7 mouse cellular contexts compared by ENCODE assay signal in the genomic region with DNA sequence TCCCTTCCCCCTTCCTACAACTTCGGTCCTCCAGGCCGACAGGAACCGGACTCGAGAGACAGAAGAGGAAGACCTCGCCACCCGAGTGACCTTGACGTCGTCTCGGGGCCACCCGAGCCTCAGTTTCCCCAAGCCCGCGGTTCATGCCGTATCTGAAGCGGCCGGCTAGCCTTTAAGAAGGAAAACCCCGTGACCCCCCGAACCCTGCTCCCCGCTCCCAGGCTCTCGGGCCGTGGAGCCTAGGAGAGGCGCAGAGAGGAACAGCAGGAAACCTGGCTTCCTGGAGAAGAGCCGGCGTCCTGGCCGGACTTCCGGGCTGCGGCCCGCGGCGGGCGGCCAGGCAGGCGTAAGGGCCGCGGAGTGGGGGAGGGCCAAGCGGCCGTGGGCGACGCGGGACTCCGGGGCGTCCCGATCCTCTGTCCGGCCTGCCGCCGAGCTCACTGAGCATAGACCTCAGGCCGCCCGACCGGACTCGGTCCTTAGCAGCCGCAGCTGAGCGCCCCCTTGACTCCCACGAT. TPM values are rescaled to one million over a fixed set of nuclear protein-coding genes. Genes with fewer than 3 reads are reported as not detected.
DNase-seq lines count a peak whose midpoint lies in the region; ATAC-seq and TF ChIP-seq lines count a peak whose summit lies in the region.

No protein-coding gene starts in this region.

- H3K4me3 ChIP-seq in lung, adult 2 months (replicated peaks; ENCODE audit: extremely low read depth, low read depth, low read length), result peak overlapping the region; percentile 86
- peak overlapping the region; percentile 81 for H3K4me3 ChIP-seq in embryonic facial prominence, embryonic 13.5 days
- H3K4me3 ChIP-seq in hindbrain, postnatal 0 days (ENCODE audit: low read length), result peak overlapping the region; percentile 93
- peak overlapping the region; percentile 92 for H3K4me3 ChIP-seq in midbrain, embryonic 11.5 days (ENCODE audit: low read depth, low read length)

- TF ChIP-seq POLR2A in lung, adult 2 months (IDR thresholded peaks at IDR 0.05; ENCODE audit: borderline replicate concordance, extremely low read depth, low read depth, low read length), result no peak

- peak overlapping the region; percentile 95 for H3K27ac ChIP-seq in embryonic facial prominence, embryonic 13.5 days
- H3K27ac ChIP-seq in hindbrain, postnatal 0 days, result peak overlapping the region; percentile 94
- peak overlapping the region; percentile 88 for H3K27ac ChIP-seq in midbrain, embryonic 11.5 days (ENCODE audit: low read depth, low read length)

- peaks cover 34% of the 10 kb centered on the region for H3K4me1 ChIP-seq in lung, adult 2 months (ENCODE audit: control insufficient read depth, insufficient read depth, low read length)
- H3K4me1 ChIP-seq in embryonic facial prominence, embryonic 13.5 days, result peaks cover 48% of the 10 kb centered on the region
- H3K4me1 ChIP-seq in hindbrain, postnatal 0 days (ENCODE audit: insufficient read depth, low read length), result peaks cover 12% of the 10 kb centered on the region
- peaks cover 29% of the 10 kb centered on the region for H3K4me1 ChIP-seq in midbrain, embryonic 11.5 days (ENCODE audit: control insufficient read depth, insufficient read depth, low read length)

- peak overlapping the region; percentile 92 for H3K4me2 ChIP-seq in embryonic facial prominence, embryonic 13.5 days
- H3K4me2 ChIP-seq in hindbrain, postnatal 0 days (ENCODE audit: low read depth, low read length), result peak overlapping the region; percentile 71
- peak overlapping the region; percentile 89 for H3K4me2 ChIP-seq in midbrain, embryonic 11.5 days

- peaks cover 8% of the 10 kb centered on the region for H3K36me3 ChIP-seq in embryonic facial prominence, embryonic 13.5 days
- H3K36me3 ChIP-seq in hindbrain, postnatal 0 days (ENCODE audit: insufficient read depth, low read length), result no peaks in the 10 kb centered on the region
- H3K36me3 ChIP-seq in midbrain, embryonic 11.5 days (ENCODE audit: control insufficient read depth, insufficient read depth, low read length), result no peaks in the 10 kb centered on the region

- no peaks in the 10 kb centered on the region for H3K27me3 ChIP-seq in embryonic facial prominence, embryonic 13.5 days
- no peaks in the 10 kb centered on the region for H3K27me3 ChIP-seq in hindbrain, postnatal 0 days (ENCODE audit: insufficient read depth, low read length)
- no peaks in the 10 kb centered on the region for H3K27me3 ChIP-seq in midbrain, embryonic 11.5 days (ENCODE audit: control insufficient read depth, insufficient read depth, low read length)

- TF ChIP-seq CTCF in lung, adult 2 months (IDR thresholded peaks at IDR 0.05; ENCODE audit: insufficient read depth, low read length), result no peak
- TF ChIP-seq CTCF in hindbrain, postnatal 0 days (IDR thresholded peaks at IDR 0.05; ENCODE audit: low read depth), result no peak

- no peak for DNase-seq in lung, adult 2 months
- no peak for DNase-seq in lung, postnatal 4 days
- DNase-seq in hindbrain, postnatal 0 days (ENCODE audit: low spot score), result no peak
- no peak for DNase-seq in midbrain, embryonic 11.5 days (ENCODE audit: low spot score, missing footprints)
- DNase-seq in spleen, postnatal 36 days (ENCODE audit: low spot score in 2 of 2), result no peak
- DNase-seq in kidney, postnatal 25 days, result no peak

- under 1% methylated on average over 45 of the region's 51 CpGs for WGBS in lung, adult 2 months
- under 1% methylated on average over 50 of the region's 51 CpGs for WGBS in embryonic facial prominence, embryonic 13.5 days
- under 1% methylated on average over 49 of the region's 51 CpGs for WGBS in hindbrain, postnatal 0 days
- WGBS in midbrain, embryonic 11.5 days, result under 1% methylated on average over 42 of the region's 51 CpGs

- H3K9ac ChIP-seq in embryonic facial prominence, embryonic 13.5 days, result peak overlapping the region; percentile 98
- peak overlapping the region; percentile 95 for H3K9ac ChIP-seq in hindbrain, postnatal 0 days (replicated peaks; ENCODE audit: low read length)
- H3K9ac ChIP-seq in midbrain, embryonic 11.5 days (ENCODE audit: low read length), result peak overlapping the region; percentile 95

- H3K9me3 ChIP-seq in embryonic facial prominence, embryonic 13.5 days, result no peaks in the 10 kb centered on the region
- H3K9me3 ChIP-seq in hindbrain, postnatal 0 days (ENCODE audit: low read length), result no peaks in the 10 kb centered on the region
- H3K9me3 ChIP-seq in midbrain, embryonic 11.5 days (ENCODE audit: control insufficient read depth, low read length), result no peaks in the 10 kb centered on the region

- ATAC-seq in embryonic facial prominence, embryonic 13.5 days (ENCODE audit: insufficient number of reproducible peaks, insufficient read depth, low FRiP score, low TSS enrichment, low read depth), result peak; percentile 52
- ATAC-seq in hindbrain, postnatal 0 days, result peak; percentile 81
- peak; percentile 86 for ATAC-seq in midbrain, embryonic 11.5 days (ENCODE audit: low FRiP score)

RNA-seq across cellular contexts. Expression of a gene that starts 0.4 kb away (rescaled TPM):
- polyA plus RNA-seq in lung, adult 2 months (2012; rRNA removed), result 525 and 566 TPM in 2 replicates
- polyA plus RNA-seq in embryonic facial prominence, embryonic 13.5 days (2015; fragmentation: Nextera tagmentation; extraction: Ambion mirVana), result 693 and 702 TPM in 2 replicates
- total RNA-seq in hindbrain, postnatal 0 days (2014; rRNA removed), result 352 and 363 TPM in 2 replicates
- 609 and 632 TPM in 2 replicates for polyA plus RNA-seq in hindbrain, postnatal 0 days (2015; fragmentation: Nextera tagmentation; extraction: Ambion mirVana)
- 574 and 583 TPM in 2 replicates for polyA plus RNA-seq in midbrain, embryonic 11.5 days (2014; fragmentation: Nextera tagmentation; extraction: Ambion mirVana)

RNA-seq across cellular contexts. Expression of a gene that starts 19.5 kb away (rescaled TPM):
- polyA plus RNA-seq in lung, adult 2 months (2012; rRNA removed), result 23.5 and 29.2 TPM in 2 replicates
- polyA plus RNA-seq in embryonic facial prominence, embryonic 13.5 days (2015; fragmentation: Nextera tagmentation; extraction: Ambion mirVana), result 36.8 and 45.5 TPM in 2 replicates
- 4.3 and 4.7 TPM in 2 replicates for total RNA-seq in hindbrain, postnatal 0 days (2014; rRNA removed)
- polyA plus RNA-seq in hindbrain, postnatal 0 days (2015; fragmentation: Nextera tagmentation; extraction: Ambion mirVana), result 24.8 and 29.2 TPM in 2 replicates
- polyA plus RNA-seq in midbrain, embryonic 11.5 days (2014; fragmentation: Nextera tagmentation; extraction: Ambion mirVana), result 41.7 and 42.0 TPM in 2 replicates

RNA-seq across cellular contexts. Expression of a gene that starts 25.4 kb away (rescaled TPM):
- polyA plus RNA-seq in lung, adult 2 months (2012; rRNA removed), result 26.0 and 27.0 TPM in 2 replicates
- polyA plus RNA-seq in embryonic facial prominence, embryonic 13.5 days (2015; fragmentation: Nextera tagmentation; extraction: Ambion mirVana), result 90.7 and 97.1 TPM in 2 replicates
- 88.3 and 90.6 TPM in 2 replicates for total RNA-seq in hindbrain, postnatal 0 days (2014; rRNA removed)
- 119 and 123 TPM in 2 replicates for polyA plus RNA-seq in hindbrain, postnatal 0 days (2015; fragmentation: Nextera tagmentation; extraction: Ambion mirVana)
- 88.7 and 93.3 TPM in 2 replicates for polyA plus RNA-seq in midbrain, embryonic 11.5 days (2014; fragmentation: Nextera tagmentation; extraction: Ambion mirVana)

RNA-seq across cellular contexts. Expression of a gene that starts 35.7 kb away (rescaled TPM):
- polyA plus RNA-seq in lung, adult 2 months (2012; rRNA removed), result 100 and 126 TPM in 2 replicates
- 124 and 142 TPM in 2 replicates for polyA plus RNA-seq in embryonic facial prominence, embryonic 13.5 days (2015; fragmentation: Nextera tagmentation; extraction: Ambion mirVana)
- 124 TPM in 2 replicates for total RNA-seq in hindbrain, postnatal 0 days (2014; rRNA removed)
- 258 and 271 TPM in 2 replicates for polyA plus RNA-seq in hindbrain, postnatal 0 days (2015; fragmentation: Nextera tagmentation; extraction: Ambion mirVana)
- polyA plus RNA-seq in midbrain, embryonic 11.5 days (2014; fragmentation: Nextera tagmentation; extraction: Ambion mirVana), result 92.9 and 96.6 TPM in 2 replicates

RNA-seq across cellular contexts. Expression of a gene that starts 44.6 kb away (rescaled TPM):
- polyA plus RNA-seq in lung, adult 2 months (2012; rRNA removed), result 1.7 and 3.5 TPM in 2 replicates
- polyA plus RNA-seq in embryonic facial prominence, embryonic 13.5 days (2015; fragmentation: Nextera tagmentation; extraction: Ambion mirVana), result 0.21 and 0.28 TPM in 2 replicates
- total RNA-seq in hindbrain, postnatal 0 days (2014; rRNA removed), result 2.3 and 3.2 TPM in 2 replicates
- 0.38 and 0.76 TPM in 2 replicates for polyA plus RNA-seq in hindbrain, postnatal 0 days (2015; fragmentation: Nextera tagmentation; extraction: Ambion mirVana)
- polyA plus RNA-seq in midbrain, embryonic 11.5 days (2014; fragmentation: Nextera tagmentation; extraction: Ambion mirVana), result not detected in 2 replicates
